Mouse (Mus musculus) hindbrain, embryonic 14.5 days (tissue): Measurements from ENCODE around the gene Nup35. TPM values are rescaled to one million over a fixed set of nuclear protein-coding genes. Genes with fewer than 3 reads are reported as not detected.

Experiments
- ATAC-seq: fragments of 200-750 bp; cut with Nextera tagmentation; 2 replicates; pipeline ENCODE4 v1.8.0; 2017; ENCODE audit warnings: moderate number of reproducible peaks, mild to moderate bottlenecking, moderate TSS enrichment, moderate library complexity; ENCODE audit not compliant: low FRiP score
- DNase-seq: peaks from one replicate; pipeline ENCODE4 v3.0.0-alpha.2; 2015; ENCODE audit warnings: low spot score
- H3K27ac ChIP-seq: fragments of 300-500 bp; sonication (generic); 2 replicates; pipeline ENCODE4 v1.5.1; 2014; ENCODE audit warnings: mild to moderate bottlenecking, moderate library complexity
- H3K27me3 ChIP-seq: fragments of 300-500 bp; sonication (generic); 2 replicates; pipeline ENCODE4 v1.6.1; 2014; ENCODE audit warnings: mild to moderate bottlenecking, low read length, mixed read lengths; ENCODE audit not compliant: control insufficient read depth, insufficient read depth
- H3K36me3 ChIP-seq: fragments of 300-500 bp; sonication (generic); replicated peaks from 2 replicates; pipeline ENCODE4 v1.6.1; 2014; ENCODE audit not compliant: control insufficient read depth, insufficient read depth
- H3K4me1 ChIP-seq: fragments of 300-500 bp; sonication (generic); replicated peaks from 2 replicates; pipeline ENCODE4 v1.6.1; 2014; ENCODE audit warnings: antibody characterized with exemption, low read length, mixed read lengths; ENCODE audit not compliant: control insufficient read depth, insufficient read depth
- H3K4me2 ChIP-seq: fragments of 300-500 bp; sonication (generic); replicated peaks from 2 replicates; pipeline ENCODE4 v1.6.1; 2014; ENCODE audit warnings: mild to moderate bottlenecking, moderate library complexity
- H3K4me3 ChIP-seq: fragments of 300-500 bp; sonication (generic); replicated peaks from 2 replicates; pipeline ENCODE4 v1.5.1; 2014; ENCODE audit warnings: mild to moderate bottlenecking, low read length
- H3K9ac ChIP-seq: fragments of 300-500 bp; sonication (generic); 2 replicates; pipeline ENCODE4 v1.6.1; 2014
- H3K9me3 ChIP-seq: fragments of 300-500 bp; sonication (generic); 2 replicates; pipeline ENCODE4 v1.6.1; 2016; ENCODE audit warnings: low read length; ENCODE audit not compliant: control insufficient read depth
- WGBS: fragments of 180-500 bp; shearing (Covaris S2); extraction: QIAGEN DNeasy Blood & Tissue Kit; methylation state at CpG from one replicate; pipeline ENCODE4 v1.1.7; 2014; 5-methylcytosine and 5-hydroxymethylcytosine counted together
- microRNA counts: library from miRNA; unstranded; fragments of <30 nt; microRNA quantifications from one replicate; lab custom pipeline; 2016
- microRNA-seq: library from miRNA; unstranded; fragments of <30 nt; microRNA quantifications from one replicate; pipeline ENCODE4, GENCODE M21; 2016
- polyA plus RNA-seq: library from polyadenylated mRNA; unstranded; fragments of >200 nt; fragmentation: Nextera tagmentation; extraction: Ambion mirVana; gene quantifications from 2 replicates; pipeline ENCODE4 v1.2.1, GENCODE M21; 2014

The Nup35 gene
- polyA plus RNA-seq, 1 experiment from 2014 or later, result 54.5 TPM

- H3K9ac ChIP-seq, result no peak overlapping the region
- no peaks in the 10 kb centered on the region for H3K27me3 ChIP-seq
- H3K36me3 ChIP-seq, result peaks cover 14% of the 10 kb centered on the region
- H3K4me3 ChIP-seq, result no peak overlapping the region
- H3K9me3 ChIP-seq, result no peaks in the 10 kb centered on the region
- WGBS, result 80% methylated on average over 11 of the region's 11 CpGs
- H3K27ac ChIP-seq, result no peak overlapping the region
- ATAC-seq (no peak), DNase-seq (no peak)
- H3K4me2 ChIP-seq, result no peak overlapping the region
- no peaks in the 10 kb centered on the region for H3K4me1 ChIP-seq
Measured at GRCm38 (mm10) chr2:80669868-80670666, 53.0 kb downstream of the Nup35 start.

GRCm38 (mm10) chr2:80678803-80679202 lies 61.8 kb downstream of the Nup35 start:
- Histone ChIP-seq H3K27ac (no peak overlapping the region), H3K4me1 (no peaks in the 10 kb centered on the region), H3K9ac (no peak overlapping the region), H3K27me3 (no peaks in the 10 kb centered on the region), H3K4me3 (no peak overlapping the region), H3K36me3 (no peaks in the 10 kb centered on the region), H3K4me2 (no peak overlapping the region), H3K9me3 (no peaks in the 10 kb centered on the region)
- 89% methylated on average over 8 of the region's 8 CpGs for WGBS
- DNase-seq (no peak), ATAC-seq (no peak)

GRCm38 (mm10) chr2:80683727-80684239 lies 66.7 kb downstream of the Nup35 start:
- no peaks in the 10 kb centered on the region for H3K36me3 ChIP-seq
- WGBS, result 85% methylated on average over 6 of the region's 6 CpGs
- no peak overlapping the region for H3K4me2 ChIP-seq
- no peak overlapping the region for H3K4me3 ChIP-seq
- H3K9ac ChIP-seq, result no peak overlapping the region
- H3K27ac ChIP-seq, result no peak overlapping the region
- DNase-seq (no peak), ATAC-seq (no peak)
- no peaks in the 10 kb centered on the region for H3K27me3 ChIP-seq
- no peaks in the 10 kb centered on the region for H3K9me3 ChIP-seq
- no peaks in the 10 kb centered on the region for H3K4me1 ChIP-seq

GRCm38 (mm10) chr2:80684396-80685071 lies 67.5 kb downstream of the Nup35 start:
- Histone ChIP-seq H3K27me3 (no peaks in the 10 kb centered on the region), H3K36me3 (no peaks in the 10 kb centered on the region), H3K27ac (no peak overlapping the region), H3K4me2 (no peak overlapping the region), H3K9ac (no peak overlapping the region), H3K4me1 (no peaks in the 10 kb centered on the region), H3K9me3 (no peaks in the 10 kb centered on the region), H3K4me3 (no peak overlapping the region)
- DNase-seq (no peak), ATAC-seq (no peak)
- WGBS, result 93% methylated on average over 6 of the region's 6 CpGs

GRCm38 (mm10) chr2:80688261-80688660 lies 71.2 kb downstream of the Nup35 start:
- no peak for ATAC-seq
- H3K36me3 ChIP-seq, result no peaks in the 10 kb centered on the region
- WGBS, result 64% methylated on average over 4 of the region's 4 CpGs

GRCm38 (mm10) chr2:80707429-80707828 lies 90.4 kb downstream of the Nup35 start:
- ATAC-seq (no peak), DNase-seq (no peak)
- Histone ChIP-seq H3K27ac (no peak overlapping the region), H3K4me2 (no peak overlapping the region), H3K4me3 (no peak overlapping the region), H3K4me1 (no peaks in the 10 kb centered on the region), H3K27me3 (no peaks in the 10 kb centered on the region), H3K36me3 (no peaks in the 10 kb centered on the region), H3K9ac (no peak overlapping the region), H3K9me3 (no peaks in the 10 kb centered on the region)
- WGBS, result 87% methylated on average over 1 of the region's 1 CpGs

More at GRCm38 (mm10) chr2:80688261-80688660, 71.2 kb downstream of the Nup35 start:
- Histone ChIP-seq H3K4me3 (no peak overlapping the region), H3K27ac (no peak overlapping the region), H3K27me3 (no peaks in the 10 kb centered on the region), H3K9ac (no peak overlapping the region), H3K9me3 (no peaks in the 10 kb centered on the region), H3K4me2 (no peak overlapping the region), H3K4me1 (no peaks in the 10 kb centered on the region)
- no peak for DNase-seq

MicroRNAs encoded within 50 kb of the gene (microRNA counts, 519-probe panel; counts per million panel counts)
- microRNA mmu-miR-684 (lab: Ali Mortazavi, UCI), result not detected

Small RNAs within 50 kb of the gene (microRNA-seq; reads per million reads assigned to microRNA genes)
- not detected for gene Mir684-1

Other genes starting within 250 kb of the Nup35 start
- gene Frzb, start 169.6 kb upstream of the Nup35 start, polyA plus RNA-seq, result 16.6 and 19.1 TPM in 2 replicates
- 105 and 108 TPM in 2 replicates for gene Nckap1, start 35.9 kb upstream of the Nup35 start, polyA plus RNA-seq
- gene Dusp19, start 191 bp upstream of the Nup35 start, polyA plus RNA-seq, result 20.0 and 20.1 TPM in 2 replicates